Mouse (Mus musculus) neutrophil, adult 5-6 weeks (primary cell): Measurements from ENCODE around the gene Kat7. TPM values are rescaled to one million over a fixed set of nuclear protein-coding genes. Genes with fewer than 3 reads are reported as not detected.

Experiments
- ATAC-seq: fragments of 151-379, 151-347 bp; 2 replicates; pipeline ENCODE4 v1.8.0; 2017; ENCODE audit warnings: mild to moderate bottlenecking, moderate TSS enrichment; ENCODE audit not compliant: insufficient number of reproducible peaks, poor library complexity, low FRiP score, severe bottlenecking; ENCODE audit errors: extremely low read depth
- total RNA-seq: library from RNA; stranded (forward); fragments of 200-1000 nt; gene quantifications from 2 replicates; pipeline ENCODE4 v1.2.3, GENCODE M21; 2017

The Kat7 gene
- total RNA-seq = 63.7 and 69.5 TPM in 2 replicates

DNA sequence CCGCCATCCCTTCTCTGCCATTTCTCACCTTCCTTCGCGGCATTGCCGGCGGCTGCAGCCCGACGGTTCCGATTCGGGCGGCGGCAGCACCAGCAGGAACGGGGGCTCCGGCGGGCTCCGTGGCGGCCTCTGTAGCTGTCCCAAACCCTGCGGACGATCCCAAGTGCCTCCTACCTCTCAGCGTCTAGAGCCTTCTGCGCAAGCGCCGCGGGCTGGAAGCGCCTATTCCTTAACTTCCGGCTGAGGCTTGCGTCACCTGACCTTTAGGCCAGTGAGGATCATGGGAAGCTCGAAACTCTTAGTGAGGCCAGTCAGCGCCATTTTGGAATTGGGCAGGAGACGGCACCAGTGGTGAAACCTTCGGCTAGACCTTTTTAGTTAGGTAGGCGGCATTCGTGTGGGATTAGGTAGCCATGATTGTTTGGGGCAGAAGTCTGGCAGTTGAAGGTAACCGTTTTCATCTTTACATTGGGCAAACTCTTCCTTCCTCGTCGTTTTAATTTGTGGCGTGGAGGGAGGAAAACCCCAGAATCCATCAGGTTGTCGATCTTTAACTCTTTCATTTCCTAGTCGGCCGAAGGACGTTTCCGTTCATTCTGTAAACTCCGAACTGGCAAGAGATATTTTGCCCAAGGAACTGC is at the start of gene Kat7:
Kat7 (minus strand) TSS at position 240 of the 641 bp plus-strand sequence.
- peak; percentile 88 for ATAC-seq

GRCm38 (mm10) chr11:95358263-95358662 is 48.2 kb upstream of the Kat7 start:
- ATAC-seq = no peak

DNA sequence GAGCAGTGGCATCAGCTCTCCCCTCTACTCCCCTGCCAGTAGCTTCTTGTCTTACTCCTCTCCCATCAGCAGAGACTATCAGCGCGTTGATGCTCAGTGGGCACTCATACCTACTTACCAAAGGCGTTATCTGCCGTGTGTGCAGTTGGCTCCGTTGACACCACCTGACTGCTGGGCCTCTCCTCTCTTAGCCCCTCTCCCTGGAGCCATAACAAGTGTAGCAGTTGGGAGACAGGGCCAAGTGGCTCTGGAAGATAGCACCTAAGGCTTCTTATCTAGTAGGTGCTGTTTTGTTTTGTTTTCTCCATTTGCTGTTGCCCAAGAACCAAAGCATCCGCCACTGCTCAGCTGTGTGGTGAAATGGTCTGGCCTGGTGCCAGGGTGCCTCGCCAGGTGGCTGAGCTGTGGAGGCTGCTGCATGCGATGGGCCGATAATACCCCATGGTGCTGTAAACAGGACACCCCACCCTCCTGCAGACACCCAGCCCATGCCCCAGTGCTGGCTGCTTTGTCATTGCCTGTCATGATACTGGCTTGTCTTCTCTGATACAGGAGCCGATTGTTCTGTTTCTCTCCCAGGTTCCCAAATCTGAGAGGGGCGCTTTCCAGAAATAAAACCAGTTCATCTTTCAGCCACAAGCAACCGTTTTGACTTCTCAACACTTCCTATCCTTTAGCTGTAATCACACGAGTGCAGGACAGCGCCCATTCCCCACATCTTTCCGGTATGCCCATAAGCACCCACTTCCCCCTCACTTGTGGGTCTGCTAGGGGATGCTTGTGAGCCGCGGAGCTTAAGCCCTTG is 46.6 kb upstream of the Kat7 start:
- peak; percentile 81 for ATAC-seq

DNA sequence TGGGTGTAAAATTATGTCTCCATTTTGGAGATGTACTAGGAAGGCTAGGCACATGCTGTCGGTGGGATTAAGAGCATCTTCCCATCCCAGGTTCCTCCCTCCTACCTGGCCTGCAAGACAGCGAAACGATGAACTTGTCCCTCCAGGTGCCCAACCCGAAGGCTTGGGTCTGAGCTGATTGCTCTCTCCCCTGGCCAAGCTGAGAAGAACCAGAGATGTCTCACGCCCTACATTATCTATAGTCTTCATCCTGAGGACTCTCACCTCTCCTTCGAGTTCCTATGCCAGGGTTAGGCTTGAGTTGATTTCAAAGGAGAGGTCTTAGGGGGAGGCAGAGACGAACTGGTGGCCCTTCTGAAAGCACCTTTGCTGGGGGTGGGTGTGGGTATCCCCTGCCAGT is 46.0 kb upstream of the Kat7 start:
- ATAC-seq = no peak

DNA sequence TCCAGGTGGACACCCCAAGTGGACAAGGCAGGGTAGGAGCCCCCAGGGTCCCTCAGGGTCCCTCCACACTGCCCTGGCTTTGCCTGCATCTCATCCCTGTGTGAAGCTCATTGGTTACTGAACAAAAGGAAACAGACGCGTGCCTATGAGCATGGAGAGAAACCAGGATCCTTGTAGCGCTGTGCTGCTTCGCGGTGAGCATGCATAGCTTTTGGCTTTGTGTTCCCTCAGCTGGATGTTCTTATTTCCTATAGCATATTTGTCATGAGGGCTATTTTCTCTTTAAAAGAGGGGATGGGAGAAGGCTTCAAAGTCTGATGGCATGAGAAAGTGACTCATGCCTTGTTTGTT is 45.6 kb upstream of the Kat7 start:
- ATAC-seq = no peak

- no peak for ATAC-seq
Measured at GRCm38 (mm10) chr11:95354945-95355660, 45.1 kb upstream of the Kat7 start.

GRCm38 (mm10) chr11:95354228-95354944 is 44.3 kb upstream of the Kat7 start:
- ATAC-seq = peak; percentile 30; the same call in 1 of the 2 replicates

- no peak for ATAC-seq
Measured at GRCm38 (mm10) chr11:95353226-95353625, 43.2 kb upstream of the Kat7 start.

DNA sequence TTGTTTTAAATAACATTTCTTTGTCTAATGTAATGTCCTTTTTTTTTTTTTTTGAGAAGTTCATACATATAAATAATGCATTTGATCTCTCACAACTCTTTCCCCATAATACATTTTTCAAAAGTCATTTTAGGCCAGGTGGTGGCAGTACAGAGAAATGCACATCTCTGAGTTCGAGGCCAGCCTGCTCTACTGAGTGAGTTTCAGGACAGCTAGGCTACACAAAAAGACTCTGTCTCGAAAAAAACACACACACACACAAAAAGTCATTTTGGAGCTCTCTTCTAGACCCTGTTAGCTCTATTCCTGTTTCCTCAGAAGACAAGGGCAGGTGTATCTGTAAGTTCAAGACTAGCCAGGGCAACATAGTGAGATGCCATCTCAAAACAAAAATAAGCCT is 42.6 kb upstream of the Kat7 start:
- no peak for ATAC-seq

- peak; percentile 17; the same call in 1 of the 2 replicates for ATAC-seq
Measured at GRCm38 (mm10) chr11:95350960-95351359, 40.9 kb upstream of the Kat7 start.

- no peak for ATAC-seq
Measured at GRCm38 (mm10) chr11:95350289-95350688, 40.2 kb upstream of the Kat7 start.

- no peak for ATAC-seq
Measured at GRCm38 (mm10) chr11:95344181-95344580, 34.1 kb upstream of the Kat7 start.

GRCm38 (mm10) chr11:95343180-95343579 is 33.1 kb upstream of the Kat7 start:
- no peak for ATAC-seq

DNA sequence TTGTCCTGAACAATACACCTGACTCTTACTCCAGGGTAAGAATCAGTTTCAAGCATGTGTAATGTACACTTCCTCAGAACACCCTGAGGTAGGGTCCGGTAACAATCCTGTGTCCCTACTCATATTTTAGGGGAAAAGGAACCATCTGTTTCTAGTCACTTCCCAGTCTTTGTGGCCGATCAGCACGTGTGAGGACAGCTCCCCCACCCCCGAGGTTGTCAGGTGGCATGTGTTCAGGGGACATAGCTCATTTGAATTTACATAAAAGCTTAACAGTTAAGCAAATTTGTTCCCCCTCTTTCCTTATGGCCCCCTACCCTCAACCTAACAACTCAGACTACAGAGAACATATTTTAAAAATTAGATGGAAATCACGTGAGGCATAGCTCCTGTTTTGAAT is 30.6 kb upstream of the Kat7 start:
- ATAC-seq = no peak

GRCm38 (mm10) chr11:95340259-95340658 is 30.2 kb upstream of the Kat7 start:
- ATAC-seq = no peak

DNA sequence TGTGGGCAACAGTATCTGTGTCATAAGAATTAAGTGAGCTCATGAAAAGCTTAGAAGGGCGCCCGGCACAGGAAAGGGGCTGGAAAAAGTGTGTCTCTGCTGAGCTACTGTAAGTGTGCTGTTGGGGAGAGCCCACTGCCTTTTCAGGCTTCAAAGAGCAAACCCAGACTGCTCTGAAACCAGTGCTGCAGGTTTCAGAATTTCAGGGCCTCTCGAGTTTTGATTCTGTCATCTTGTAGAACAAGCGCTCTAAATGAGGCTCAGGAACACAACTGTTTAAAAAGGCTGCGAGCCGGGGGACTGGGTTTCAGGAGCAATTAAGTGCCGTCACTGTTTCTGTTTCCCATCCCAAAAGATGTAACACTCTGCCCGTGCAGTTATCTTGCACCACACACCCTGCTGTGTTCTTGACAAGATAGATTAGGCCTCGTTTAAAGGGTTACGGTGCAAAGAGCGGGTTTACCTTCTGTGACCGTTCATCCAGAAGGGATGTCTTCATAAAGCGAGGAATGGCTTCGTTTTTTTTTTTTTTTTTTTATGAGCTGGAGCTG is 29.5 kb upstream of the Kat7 start:
- no peak for ATAC-seq

DNA sequence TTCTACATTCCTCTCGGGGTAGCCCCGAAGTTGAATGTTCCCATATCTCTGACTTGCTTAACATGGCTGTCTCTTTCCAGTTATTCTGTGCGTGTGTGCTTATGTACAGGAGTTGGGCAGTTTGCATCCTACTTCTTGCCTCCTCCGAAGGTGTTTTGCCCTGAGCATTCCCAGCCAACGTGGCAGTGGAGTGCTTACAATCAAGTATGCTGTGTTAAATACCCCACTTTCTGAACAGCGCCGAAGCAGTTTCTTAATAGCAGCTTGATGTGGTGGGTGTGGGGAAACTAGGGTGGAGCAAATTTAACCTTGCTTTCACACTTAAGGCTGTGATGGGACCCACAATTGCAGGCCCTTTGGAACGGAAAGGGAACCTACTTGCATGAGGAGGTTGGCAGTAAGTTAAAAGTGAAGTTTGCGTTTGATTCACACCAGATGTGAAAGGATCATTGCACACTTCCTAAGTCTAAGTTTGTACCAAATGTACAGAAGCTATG is 27.8 kb upstream of the Kat7 start:
- no peak for ATAC-seq

DNA sequence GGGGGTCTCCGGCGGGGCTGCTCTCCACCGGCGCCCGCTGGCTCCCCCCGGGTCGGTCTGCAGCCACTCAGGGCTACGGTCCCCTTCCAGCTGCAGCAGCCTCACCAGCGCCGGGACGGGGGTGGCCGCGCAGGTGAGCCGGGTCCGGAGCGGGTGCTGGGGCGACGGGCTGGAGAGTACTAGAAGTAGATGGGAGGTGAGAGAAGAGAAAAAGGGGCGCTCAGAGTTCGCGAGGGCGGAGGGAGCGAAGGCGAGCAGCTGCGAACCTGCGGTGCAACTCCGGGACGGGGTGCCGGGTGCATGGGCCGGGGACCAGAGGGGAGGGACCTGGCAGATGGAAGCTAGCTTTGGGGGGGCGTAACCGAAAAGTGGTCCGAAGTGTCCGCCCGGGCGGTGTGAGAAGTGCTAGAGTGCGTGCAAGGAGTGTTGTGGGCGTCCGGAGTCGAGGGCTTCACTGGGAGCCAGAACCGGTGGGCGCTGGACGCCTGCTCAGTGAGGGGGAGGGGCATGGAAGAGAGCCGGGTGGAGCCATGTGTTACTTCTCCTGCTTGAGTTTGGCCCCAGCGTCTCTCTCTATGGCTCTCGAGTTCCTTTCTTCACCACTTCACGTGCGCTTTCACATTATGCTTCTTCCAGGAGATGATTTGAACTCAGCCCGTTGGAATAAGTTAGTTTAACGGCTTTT is 27.2 kb upstream of the Kat7 start:
- ATAC-seq = peak; percentile 13; the same call in 1 of the 2 replicates
